Mouse (Mus musculus): ENCODE data around the gene Tdgf1. TPM values are rescaled to one million over a fixed set of nuclear protein-coding genes. Genes with fewer than 3 reads are reported as not detected.

Tdgf1 gene
- total and polyA plus RNA-seq, 3 experiments: not detected

DNA sequence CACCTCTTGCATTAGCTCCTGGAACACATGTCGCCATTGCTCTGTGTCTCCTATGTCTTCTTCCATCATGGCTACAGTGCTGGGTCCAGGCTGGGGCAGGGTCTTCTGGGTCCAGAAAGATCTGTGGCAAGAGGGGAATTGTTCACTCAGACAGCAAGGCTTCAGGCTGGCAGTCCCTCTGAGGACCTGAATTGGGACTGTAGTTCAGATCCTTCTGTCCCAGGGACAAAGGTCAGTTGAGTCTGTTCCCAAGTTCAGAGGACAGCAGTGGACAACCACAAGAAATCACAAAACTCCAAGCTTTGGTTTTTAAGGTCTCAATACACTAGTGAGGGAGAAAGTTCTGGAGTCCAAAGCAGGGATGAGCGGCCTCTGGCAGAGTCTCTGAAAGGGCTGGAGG lies 43.6 kb upstream of the Tdgf1 start:
- Histone ChIP-seq H3K27me3 (ENCODE audit: control insufficient read depth in 1 of 2, insufficient read depth in 2 of 2, low read length in 2 of 2) (no peaks in the 10 kb centered on the region), H3K9me3 (replicated peaks; ENCODE audit: insufficient read depth, low read length) (no peaks in the 10 kb centered on the region), H3K4me1 (ENCODE audit: control insufficient read depth in 1 of 2, insufficient read depth in 2 of 2, low read length in 2 of 2) (no peaks in the 10 kb centered on the region), H3K9ac (ENCODE audit: control insufficient read depth, low read depth, low read length, poor library complexity, severe bottlenecking) (no peak overlapping the region), H3K4me3 (ENCODE audit: control insufficient read depth in 1 of 2, insufficient read depth in 1 of 2, low read depth in 2 of 2, low read length in 2 of 2) (no peak overlapping the region), H3K79me2 (ENCODE audit: control insufficient read depth, insufficient read depth, low read length, poor library complexity) (no peaks in the 10 kb centered on the region), H3K36me3 (ENCODE audit: control insufficient read depth in 1 of 2, insufficient read depth in 2 of 2, low read length in 2 of 2) (no peaks in the 10 kb centered on the region), H3K27ac (ENCODE audit: control insufficient read depth, low read depth, low read length) (no peak overlapping the region)
- TF ChIP-seq MAX (IDR thresholded peaks at IDR 0.05; ENCODE audit: low read length) (no peak), RCOR1 (IDR thresholded peaks at IDR 0.05; ENCODE audit: low read depth, low read length) (no peak), ZC3H11A (IDR thresholded peaks at IDR 0.05; ENCODE audit: low read depth, low read length) (no peak), ELF1 (IDR thresholded peaks at IDR 0.05; ENCODE audit: low read depth, low read length) (no peak), POLR2AphosphoS2 (IDR thresholded peaks at IDR 0.05; ENCODE audit: low read length) (no peak), ZKSCAN1 (IDR thresholded peaks at IDR 0.05; ENCODE audit: low read depth, low read length) (no peak), TBP (IDR thresholded peaks at IDR 0.05; ENCODE audit: low read depth, low read length) (no peak), MYC (IDR thresholded peaks at IDR 0.05; ENCODE audit: low read depth, low read length) (no peak), SIN3A (IDR thresholded peaks at IDR 0.05; ENCODE audit: low read length) (no peak), USF1 (IDR thresholded peaks at IDR 0.05; ENCODE audit: low read depth, low read length) (no peak), BHLHE40 (IDR thresholded peaks at IDR 0.05; ENCODE audit: borderline replicate concordance, low read depth, low read length) (no peak), MAZ (IDR thresholded peaks at IDR 0.05; ENCODE audit: low read depth, low read length) (no peak), POLR2AphosphoS5 (IDR thresholded peaks at IDR 0.05; ENCODE audit: borderline replicate concordance, low read depth, low read length) (no peak), TAL1 (IDR thresholded peaks at IDR 0.05; ENCODE audit: low read length) (no peak), HCFC1 (IDR thresholded peaks at IDR 0.05; ENCODE audit: low read depth, low read length) (no peak), POLR2A (IDR thresholded peaks at IDR 0.05; ENCODE audit: control insufficient read depth in 1 of 2, insufficient read depth in 1 of 2, low read depth in 1 of 2, low read length in 2 of 2, poor library complexity in 1 of 2) (no peak)
- no peak for DNase-seq (ENCODE audit: low read depth, low spot score)

- no peak overlapping the region for H3K9ac ChIP-seq (ENCODE audit: control insufficient read depth, low read depth, low read length, poor library complexity, severe bottlenecking)
- H3K79me2 ChIP-seq (ENCODE audit: control insufficient read depth, insufficient read depth, low read length, poor library complexity): no peaks in the 10 kb centered on the region
- no peaks in the 10 kb centered on the region for H3K36me3 ChIP-seq (ENCODE audit: control insufficient read depth in 1 of 2, insufficient read depth in 2 of 2, low read length in 2 of 2)
- DNase-seq (ENCODE audit: low read depth, low spot score): no peak
- no peak overlapping the region for H3K4me3 ChIP-seq (ENCODE audit: control insufficient read depth in 1 of 2, insufficient read depth in 1 of 2, low read depth in 2 of 2, low read length in 2 of 2)
- H3K4me1 ChIP-seq (ENCODE audit: control insufficient read depth in 1 of 2, insufficient read depth in 2 of 2, low read length in 2 of 2): no peaks in the 10 kb centered on the region
- H3K9me3 ChIP-seq (replicated peaks; ENCODE audit: insufficient read depth, low read length): no peaks in the 10 kb centered on the region
- no peak for TF ChIP-seq ELF1 (IDR thresholded peaks at IDR 0.05; ENCODE audit: low read depth, low read length)
- TF ChIP-seq RAD21 (IDR thresholded peaks at IDR 0.05; ENCODE audit: low read depth, low read length): no peak
- no peak for TF ChIP-seq POLR2AphosphoS2 (IDR thresholded peaks at IDR 0.05; ENCODE audit: low read length)
- TF ChIP-seq POLR2A (IDR thresholded peaks at IDR 0.05; ENCODE audit: control insufficient read depth in 1 of 2, insufficient read depth in 1 of 2, low read depth in 1 of 2, low read length in 2 of 2, poor library complexity in 1 of 2): no peak
- TF ChIP-seq CHD1 (IDR thresholded peaks at IDR 0.05; ENCODE audit: low read depth, low read length): no peak
- TF ChIP-seq RCOR1 (IDR thresholded peaks at IDR 0.05; ENCODE audit: low read depth, low read length): no peak
- no peaks in the 10 kb centered on the region for H3K27me3 ChIP-seq (ENCODE audit: control insufficient read depth in 1 of 2, insufficient read depth in 2 of 2, low read length in 2 of 2)
- no peak overlapping the region for H3K27ac ChIP-seq (ENCODE audit: control insufficient read depth, low read depth, low read length)
Measured at GRCm38 (mm10) chr9:110989141-110989540, 43.2 kb upstream of the Tdgf1 start.

All from MEL (cell line).